In the genomic region with DNA sequence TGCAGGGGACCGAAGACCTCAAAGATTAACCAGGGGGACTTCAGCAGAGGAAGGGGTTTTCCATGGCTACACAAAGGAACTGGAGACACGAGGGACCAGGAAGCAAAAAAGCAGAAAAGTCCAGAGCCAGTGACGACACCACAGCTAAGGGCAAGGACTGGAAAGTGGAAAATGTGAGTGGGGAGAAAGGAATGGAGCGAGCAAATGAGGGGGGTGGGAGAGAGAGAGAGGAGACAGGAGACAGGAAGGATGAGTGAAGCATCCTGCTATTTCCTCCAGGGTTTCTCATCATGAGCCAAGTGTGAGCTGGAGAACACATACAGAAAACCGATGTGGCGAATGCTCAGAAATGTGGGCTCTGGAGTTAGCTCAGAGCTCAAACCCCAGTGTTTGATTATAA, we compare ENCODE assay signal across 20 mouse cellular contexts. TPM values are rescaled to one million over a fixed set of nuclear protein-coding genes. Genes with fewer than 3 reads are reported as not detected.
DNase-seq lines count a peak whose midpoint lies in the region; ATAC-seq and TF ChIP-seq lines count a peak whose summit lies in the region.
"Had no signal": no experiment of that assay in that cellular context is flagged by ENCODE, and none has a peak within 500 bp of the region (broad histone marks: within the 10 kb centered on the region; RNA-seq: fewer than 3 reads in every experiment).

No protein-coding gene starts in this region.

- TF ChIP-seq POLR2A in embryonic fibroblast, embryonic 13.5 days (IDR thresholded peaks at IDR 0.05; ENCODE audit: low read depth, low read length), result no peak

- no peak for DNase-seq in forebrain, embryonic 10.5 days (ENCODE audit: extremely low spot score, low spot score)
- no peak for DNase-seq in forebrain, embryonic 14.5 days (ENCODE audit: low spot score)
- peak; percentile 28 for DNase-seq in kidney, postnatal 0 days (ENCODE audit: low spot score)
- no peak for DNase-seq in heart, embryonic 10.5 days (ENCODE audit: low spot score)
- DNase-seq: adrenal gland, adult 2 months; adrenal gland, postnatal 25 days; cerebellum, adult 18-20 months; cerebellum, adult 9-11 months; embryo, embryonic 11 days; gastrocnemius, adult 2 months; gastrocnemius, postnatal 25 days; heart, postnatal 10 days; heart, postnatal 4 days had no signal

- H3K27ac ChIP-seq in forebrain, embryonic 10.5 days, result 0 out of 2 replicates have a peak overlapping the region, but pooled peaks have one; percentile 40
- no peak overlapping the region for H3K27ac ChIP-seq in forebrain, embryonic 14.5 days (ENCODE audit: low read depth, low read length)
- H3K27ac ChIP-seq in kidney, postnatal 0 days, result no peak overlapping the region
- no peak overlapping the region for H3K27ac ChIP-seq in kidney, embryonic 15.5 days
- peak overlapping the region; percentile 75 for H3K27ac ChIP-seq in midbrain, embryonic 15.5 days
- H3K27ac ChIP-seq in midbrain, embryonic 13.5 days, result no peak overlapping the region
- peak overlapping the region; percentile 86 for H3K27ac ChIP-seq in embryonic fibroblast, embryonic 13.5 days (ENCODE audit: insufficient read depth, low read length)
- no peak overlapping the region for H3K27ac ChIP-seq in heart, embryonic 10.5 days
- H3K27ac ChIP-seq: embryonic facial prominence, embryonic 12.5 days; gastrocnemius, adult 2 months; hindbrain, embryonic 13.5 days; intestine, embryonic 15.5 days had no signal

- no peaks in the 10 kb centered on the region for H3K36me3 ChIP-seq in forebrain, embryonic 10.5 days (replicated peaks)
- H3K36me3 ChIP-seq in forebrain, embryonic 14.5 days (ENCODE audit: control insufficient read depth, insufficient read depth, low read length), result no peaks in the 10 kb centered on the region
- no peaks in the 10 kb centered on the region for H3K36me3 ChIP-seq in kidney, postnatal 0 days (ENCODE audit: insufficient read depth, low read length)
- no peaks in the 10 kb centered on the region for H3K36me3 ChIP-seq in kidney, embryonic 15.5 days
- H3K36me3 ChIP-seq in midbrain, embryonic 15.5 days (replicated peaks), result no peaks in the 10 kb centered on the region
- H3K36me3 ChIP-seq in midbrain, embryonic 13.5 days, result no peaks in the 10 kb centered on the region
- H3K36me3 ChIP-seq in heart, embryonic 10.5 days, result no peaks in the 10 kb centered on the region
- H3K36me3 ChIP-seq: embryonic facial prominence, embryonic 12.5 days; hindbrain, embryonic 13.5 days; intestine, embryonic 15.5 days had no signal

- peaks cover 78% of the 10 kb centered on the region for H3K27me3 ChIP-seq in forebrain, embryonic 10.5 days (ENCODE audit: poor library complexity, severe bottlenecking)
- H3K27me3 ChIP-seq in forebrain, embryonic 14.5 days (replicated peaks; ENCODE audit: control insufficient read depth, insufficient read depth, low read length), result no peaks in the 10 kb centered on the region
- peaks cover 1% of the 10 kb centered on the region; the same call in 1 of the 2 replicates for H3K27me3 ChIP-seq in kidney, postnatal 0 days (ENCODE audit: insufficient read depth, low read length)
- H3K27me3 ChIP-seq in kidney, embryonic 15.5 days, result peaks cover 45% of the 10 kb centered on the region
- no peaks in the 10 kb centered on the region for H3K27me3 ChIP-seq in midbrain, embryonic 15.5 days (replicated peaks)
- H3K27me3 ChIP-seq in midbrain, embryonic 13.5 days, result peaks cover 29% of the 10 kb centered on the region
- H3K27me3 ChIP-seq in heart, embryonic 10.5 days (ENCODE audit: insufficient read depth, poor library complexity, severe bottlenecking), result peaks cover 74% of the 10 kb centered on the region

- H3K4me2 ChIP-seq in forebrain, embryonic 14.5 days (ENCODE audit: low read length), result no peak overlapping the region
- no peak overlapping the region for H3K4me2 ChIP-seq in kidney, postnatal 0 days (ENCODE audit: low read length)
- H3K4me2 ChIP-seq in kidney, embryonic 15.5 days, result no peak overlapping the region
- no peak overlapping the region for H3K4me2 ChIP-seq in midbrain, embryonic 15.5 days
- no peak overlapping the region for H3K4me2 ChIP-seq in midbrain, embryonic 13.5 days (replicated peaks)
- H3K4me2 ChIP-seq: embryonic facial prominence, embryonic 12.5 days; hindbrain, embryonic 13.5 days; intestine, embryonic 15.5 days had no signal

- H3K9ac ChIP-seq in forebrain, embryonic 14.5 days (ENCODE audit: low read length), result no peak overlapping the region
- no peak overlapping the region for H3K9ac ChIP-seq in kidney, postnatal 0 days (ENCODE audit: low read depth, low read length)
- no peak overlapping the region for H3K9ac ChIP-seq in kidney, embryonic 15.5 days
- no peak overlapping the region for H3K9ac ChIP-seq in midbrain, embryonic 15.5 days
- H3K9ac ChIP-seq in midbrain, embryonic 13.5 days (replicated peaks), result no peak overlapping the region
- H3K9ac ChIP-seq: embryonic facial prominence, embryonic 12.5 days; hindbrain, embryonic 13.5 days; intestine, embryonic 15.5 days had no signal

- peaks cover 77% of the 10 kb centered on the region for H3K4me1 ChIP-seq in forebrain, embryonic 10.5 days
- peaks cover 19% of the 10 kb centered on the region for H3K4me1 ChIP-seq in forebrain, embryonic 14.5 days (ENCODE audit: control insufficient read depth, insufficient read depth, low read length)
- H3K4me1 ChIP-seq in kidney, postnatal 0 days (replicated peaks; ENCODE audit: insufficient read depth, low read length), result no peaks in the 10 kb centered on the region; the same call in 1 of the 2 replicates
- H3K4me1 ChIP-seq in kidney, embryonic 15.5 days, result peaks cover 23% of the 10 kb centered on the region
- peaks cover 61% of the 10 kb centered on the region for H3K4me1 ChIP-seq in midbrain, embryonic 15.5 days
- H3K4me1 ChIP-seq in midbrain, embryonic 13.5 days (replicated peaks), result peaks cover 63% of the 10 kb centered on the region
- peaks cover 14% of the 10 kb centered on the region for H3K4me1 ChIP-seq in embryonic fibroblast, embryonic 13.5 days (ENCODE audit: control insufficient read depth, insufficient read depth, low read length)
- peaks cover 32% of the 10 kb centered on the region for H3K4me1 ChIP-seq in heart, embryonic 10.5 days

- ATAC-seq in forebrain, embryonic 14.5 days, result no peak
- ATAC-seq in kidney, postnatal 0 days (replicated peaks; ENCODE audit: low FRiP score, low read depth), result no peak
- no peak for ATAC-seq in kidney, embryonic 15.5 days (replicated peaks; ENCODE audit: low FRiP score)
- no peak for ATAC-seq in midbrain, embryonic 15.5 days (replicated peaks)
- no peak for ATAC-seq in midbrain, embryonic 13.5 days
- ATAC-seq: intestine, embryonic 15.5 days had no signal

- H3K9me3 ChIP-seq in forebrain, embryonic 10.5 days, result no peaks in the 10 kb centered on the region
- no peaks in the 10 kb centered on the region for H3K9me3 ChIP-seq in forebrain, embryonic 14.5 days (replicated peaks; ENCODE audit: control insufficient read depth, low read length)
- H3K9me3 ChIP-seq in kidney, postnatal 0 days (replicated peaks; ENCODE audit: low read length), result no peaks in the 10 kb centered on the region
- no peaks in the 10 kb centered on the region for H3K9me3 ChIP-seq in kidney, embryonic 15.5 days (replicated peaks)
- H3K9me3 ChIP-seq in midbrain, embryonic 15.5 days, result no peaks in the 10 kb centered on the region
- H3K9me3 ChIP-seq in midbrain, embryonic 13.5 days, result no peaks in the 10 kb centered on the region
- H3K9me3 ChIP-seq in heart, embryonic 10.5 days, result no peaks in the 10 kb centered on the region
- H3K9me3 ChIP-seq: embryonic facial prominence, embryonic 12.5 days; hindbrain, embryonic 13.5 days; intestine, embryonic 15.5 days had no signal

- TF ChIP-seq CTCF in kidney, postnatal 0 days (IDR thresholded peaks at IDR 0.05; ENCODE audit: low read depth), result no peak
- TF ChIP-seq CTCF in embryonic fibroblast, embryonic 13.5 days (IDR thresholded peaks at IDR 0.05; ENCODE audit: borderline replicate concordance, insufficient read depth, low read length), result no peak

- H3K4me3 ChIP-seq in forebrain, embryonic 10.5 days, result no peak overlapping the region
- H3K4me3 ChIP-seq in forebrain, embryonic 14.5 days (ENCODE audit: low read depth, low read length), result no peak overlapping the region
- H3K4me3 ChIP-seq in kidney, postnatal 0 days (replicated peaks; ENCODE audit: low read depth, low read length), result no peak overlapping the region
- no peak overlapping the region for H3K4me3 ChIP-seq in kidney, embryonic 15.5 days (replicated peaks)
- H3K4me3 ChIP-seq in midbrain, embryonic 15.5 days, result no peak overlapping the region
- no peak overlapping the region for H3K4me3 ChIP-seq in midbrain, embryonic 13.5 days (replicated peaks)
- H3K4me3 ChIP-seq in embryonic fibroblast, embryonic 13.5 days (ENCODE audit: insufficient read depth, low read length), result no peak overlapping the region
- no peak overlapping the region for H3K4me3 ChIP-seq in heart, embryonic 10.5 days
- H3K4me3 ChIP-seq: embryonic facial prominence, embryonic 12.5 days; gastrocnemius, adult 2 months; hindbrain, embryonic 13.5 days; intestine, embryonic 15.5 days had no signal

- 80% methylated on average over 6 of the region's 6 CpGs for WGBS in forebrain, embryonic 10.5 days
- WGBS in forebrain, embryonic 14.5 days, result 74% methylated on average over 6 of the region's 6 CpGs
- WGBS in kidney, postnatal 0 days, result 60% methylated on average over 6 of the region's 6 CpGs
- WGBS in kidney, embryonic 15.5 days, result 71% methylated on average over 6 of the region's 6 CpGs
- 65% methylated on average over 6 of the region's 6 CpGs for WGBS in midbrain, embryonic 15.5 days
- 79% methylated on average over 6 of the region's 6 CpGs for WGBS in midbrain, embryonic 13.5 days
- 58% methylated on average over 6 of the region's 6 CpGs for WGBS in heart, embryonic 10.5 days

RNA-seq across cellular contexts. Expression of a gene that starts 4.1 kb away (rescaled TPM):
- polyA plus RNA-seq in forebrain, embryonic 10.5 days (2016; fragmentation: Nextera tagmentation; extraction: Ambion mirVana), result 26.2 and 31.0 TPM in 2 replicates
- 20.0 and 22.9 TPM in 2 replicates for polyA plus RNA-seq in forebrain, embryonic 14.5 days (2014; fragmentation: Nextera tagmentation; extraction: Ambion mirVana)
- polyA plus RNA-seq in kidney, postnatal 0 days (2015; fragmentation: Nextera tagmentation; extraction: Ambion mirVana), result 4.0 and 5.4 TPM in 2 replicates
- 4.7 and 4.9 TPM in 2 replicates for polyA plus RNA-seq in kidney, embryonic 15.5 days (2015; fragmentation: Nextera tagmentation; extraction: Ambion mirVana)
- polyA plus RNA-seq in midbrain, embryonic 15.5 days (2015; fragmentation: Nextera tagmentation; extraction: Ambion mirVana), result 20.7 and 24.0 TPM in 2 replicates
- 34.5 and 34.6 TPM in 2 replicates for polyA plus RNA-seq in midbrain, embryonic 13.5 days (2015; fragmentation: Nextera tagmentation; extraction: Ambion mirVana)
- 21.7 and 52.7 TPM in 2 replicates for polyA plus RNA-seq in embryonic fibroblast, embryonic 13.5 days (2011; ENCODE audit: insufficient read length, low read depth, missing spikeins)
- 2.6 and 2.9 TPM in 2 replicates for polyA plus RNA-seq in heart, embryonic 10.5 days (2016; fragmentation: Nextera tagmentation; extraction: Ambion mirVana)

RNA-seq across cellular contexts. Expression of a gene that starts 13.1 kb away (rescaled TPM):
- polyA plus RNA-seq in forebrain, embryonic 10.5 days (2016; fragmentation: Nextera tagmentation; extraction: Ambion mirVana), result 7.4 and 7.7 TPM in 2 replicates
- polyA plus RNA-seq in forebrain, embryonic 14.5 days (2014; fragmentation: Nextera tagmentation; extraction: Ambion mirVana), result 29.9 and 37.3 TPM in 2 replicates
- polyA plus RNA-seq in kidney, postnatal 0 days (2015; fragmentation: Nextera tagmentation; extraction: Ambion mirVana), result 10.8 TPM in 2 replicates
- 10.4 and 11.6 TPM in 2 replicates for polyA plus RNA-seq in kidney, embryonic 15.5 days (2015; fragmentation: Nextera tagmentation; extraction: Ambion mirVana)
- polyA plus RNA-seq in midbrain, embryonic 15.5 days (2015; fragmentation: Nextera tagmentation; extraction: Ambion mirVana), result 47.9 and 48.3 TPM in 2 replicates
- 57.3 and 62.8 TPM in 2 replicates for polyA plus RNA-seq in midbrain, embryonic 13.5 days (2015; fragmentation: Nextera tagmentation; extraction: Ambion mirVana)
- 4.1 and 5.6 TPM in 2 replicates for polyA plus RNA-seq in embryonic fibroblast, embryonic 13.5 days (2011; ENCODE audit: insufficient read length, low read depth, missing spikeins)
- polyA plus RNA-seq in heart, embryonic 10.5 days (2016; fragmentation: Nextera tagmentation; extraction: Ambion mirVana), result 4.4 and 6.8 TPM in 2 replicates

Comparison
In these comparisons a context has a peak if more than half of its experiments do, and no peak if none do; other contexts are left out.
1. H3K27ac ChIP-seq: peak in forebrain, embryonic 10.5 days (single experiment), midbrain, embryonic 15.5 days (single experiment) and embryonic fibroblast, embryonic 13.5 days (single experiment); none in forebrain, embryonic 14.5 days (single experiment), kidney, postnatal 0 days (single experiment), kidney, embryonic 15.5 days (single experiment), midbrain, embryonic 13.5 days (single experiment) and heart, embryonic 10.5 days (single experiment).